Mouse (Mus musculus) CH12.LX (cell line): Measurements from ENCODE around the gene Ifrd2.

Source experiments
- CTCF ChIP-seq, 2 experiments: IDR thresholded peaks in 1 of 2; conservative IDR thresholded peaks in 1 of 2; 2 replicates each; pipeline ENCODE4 v1.5.1; 2011 to 2012; ENCODE audit warnings: low read depth in 2 of 2, low read length in 2 of 2, improper control_type of control experiment in 1 of 2, inconsistent platforms in 1 of 2, mild to moderate bottlenecking in 1 of 2, moderate library complexity in 1 of 2
- ELF1 ChIP-seq: IDR thresholded peaks from 2 replicates; pipeline ENCODE4 v1.6.1; 2014; ENCODE audit warnings: low read depth, mild to moderate bottlenecking, inconsistent platforms, low read length, improper control_type of control experiment
- EP300 ChIP-seq: IDR thresholded peaks from 2 replicates; pipeline ENCODE4 v1.6.1; 2011; ENCODE audit warnings: low read length, improper control_type of control experiment
- ETS1 ChIP-seq: conservative IDR thresholded peaks from 2 replicates; pipeline ENCODE4 v1.6.1; 2012; ENCODE audit warnings: low read depth, mild to moderate bottlenecking, inconsistent platforms, low read length, improper control_type of control experiment, moderate library complexity
- GABPA ChIP-seq: IDR thresholded peaks from 2 replicates; pipeline ENCODE4 v1.6.1; 2012; ENCODE audit warnings: low read depth, low read length, improper control_type of control experiment, inconsistent platforms; ENCODE audit not compliant: insufficient replicate concordance
- JUND ChIP-seq: conservative IDR thresholded peaks from 2 replicates; pipeline ENCODE4 v1.6.1; 2011; ENCODE audit warnings: low read depth, low read length, improper control_type of control experiment
- MEF2A ChIP-seq: IDR thresholded peaks from 2 replicates; pipeline ENCODE4 v1.6.1; 2014; ENCODE audit warnings: low read depth, mild to moderate bottlenecking, inconsistent platforms, low read length, improper control_type of control experiment, borderline replicate concordance
- NELFE ChIP-seq: IDR thresholded peaks from 2 replicates; pipeline ENCODE4 v1.6.1; 2011; ENCODE audit warnings: low read depth, low read length, improper control_type of control experiment
- POLR2A ChIP-seq: IDR thresholded peaks from 2 replicates; pipeline ENCODE4 v1.6.1; 2011; ENCODE audit warnings: low read depth, mild to moderate bottlenecking, improper control_type of control experiment, low read length
- TBP ChIP-seq: conservative IDR thresholded peaks from 2 replicates; pipeline ENCODE4 v1.6.1; 2011; ENCODE audit warnings: low read depth, low read length, improper control_type of control experiment
- USF1 ChIP-seq: IDR thresholded peaks from 2 replicates; pipeline ENCODE4 v1.6.1; 2014; ENCODE audit warnings: low read depth, mild to moderate bottlenecking, inconsistent platforms, low read length, improper control_type of control experiment
- USF2 ChIP-seq: conservative IDR thresholded peaks from 2 replicates; pipeline ENCODE4 v1.6.1; 2011; ENCODE audit warnings: low read depth, low read length, improper control_type of control experiment
- ZKSCAN1 ChIP-seq: IDR thresholded peaks from 2 replicates; pipeline ENCODE4 v1.6.1; 2012; ENCODE audit warnings: low read depth, inconsistent platforms, low read length, improper control_type of control experiment, borderline replicate concordance

- TF ChIP-seq CTCF (conservative IDR thresholded peaks at IDR 0.05 in 1 of 2, IDR thresholded peaks at IDR 0.05 in 1 of 2; ENCODE audit: low read depth in 2 of 2, low read length in 2 of 2) = no peak
- no peak for TF ChIP-seq USF1
- TF ChIP-seq TBP = no peak
- no peak for TF ChIP-seq ZKSCAN1
- TF ChIP-seq NELFE = no peak
- no peak for TF ChIP-seq MEF2A
- TF ChIP-seq POLR2A = no peak
- no peak for TF ChIP-seq USF2
- TF ChIP-seq ELF1 = no peak
- TF ChIP-seq JUND = no peak
- TF ChIP-seq ETS1 = no peak
- TF ChIP-seq GABPA = no peak
- no peak for TF ChIP-seq EP300
Observed at GRCm38 (mm10) chr9:107555031-107555457, 32.4 kb upstream of the Ifrd2 start.
